Mouse (Mus musculus): ENCODE results near the gene Ube2l6.

The Ube2l6 gene

DNA sequence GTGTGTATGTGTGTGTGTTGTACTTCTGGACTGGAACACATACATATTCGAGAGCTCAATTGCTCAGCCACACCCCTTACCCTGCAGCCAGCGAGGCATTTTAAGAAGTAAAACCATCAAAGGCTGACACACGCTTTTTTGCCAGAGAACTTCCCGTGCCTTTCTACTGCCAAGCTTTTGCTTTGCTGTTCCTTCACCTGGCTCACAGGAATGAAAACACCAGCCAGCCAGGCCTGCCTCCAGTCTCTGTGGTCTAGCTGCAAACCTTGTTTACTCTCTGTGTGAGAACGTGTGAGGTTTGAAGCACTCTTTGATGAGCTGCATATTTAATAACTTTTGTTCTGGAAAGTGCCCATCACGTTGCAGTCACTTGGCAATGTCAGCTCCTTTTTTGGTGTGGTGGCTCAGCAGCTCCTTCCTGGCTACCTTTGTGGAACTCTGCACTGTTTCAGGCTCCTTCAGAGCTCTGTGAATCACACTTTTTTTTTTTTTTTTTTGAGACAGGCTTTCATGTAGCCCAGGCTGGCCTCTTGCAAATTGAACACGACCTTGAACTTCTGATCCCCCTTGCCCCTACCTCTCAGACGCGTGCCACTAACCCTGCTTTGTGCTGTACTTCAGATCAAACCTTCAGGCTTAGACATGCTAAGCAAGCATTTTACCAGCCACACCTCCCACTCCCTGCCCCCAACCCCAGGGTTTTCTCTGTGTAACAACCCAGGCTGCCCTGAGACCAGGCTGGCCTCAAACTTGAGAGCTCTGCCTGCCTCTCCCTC, 39.4 kb downstream of the Ube2l6 start:
- DNase-seq (ENCODE audit: low spot score in 2 of 2), result no peak

- DNase-seq (ENCODE audit: low spot score in 2 of 2), result no peak
Observed at GRCm38 (mm10) chr2:84838593-84838949, 39.9 kb downstream of the Ube2l6 start, which contains the start of gene Slc43a1. Gene Slc43a1 (plus strand): TSS chr2:84838850.

- DNase-seq (ENCODE audit: low spot score in 2 of 2), result no peak
Observed at GRCm38 (mm10) chr2:84838993-84839980, 40.7 kb downstream of the Ube2l6 start.

GRCm38 (mm10) chr2:84840016-84840747, 41.6 kb downstream of the Ube2l6 start:
- DNase-seq (ENCODE audit: low spot score in 2 of 2), result peak in 1 of 2 experiments; percentile 55

GRCm38 (mm10) chr2:84840748-84841563, 42.3 kb downstream of the Ube2l6 start:
- no peak for DNase-seq (ENCODE audit: low spot score in 2 of 2)

DNA sequence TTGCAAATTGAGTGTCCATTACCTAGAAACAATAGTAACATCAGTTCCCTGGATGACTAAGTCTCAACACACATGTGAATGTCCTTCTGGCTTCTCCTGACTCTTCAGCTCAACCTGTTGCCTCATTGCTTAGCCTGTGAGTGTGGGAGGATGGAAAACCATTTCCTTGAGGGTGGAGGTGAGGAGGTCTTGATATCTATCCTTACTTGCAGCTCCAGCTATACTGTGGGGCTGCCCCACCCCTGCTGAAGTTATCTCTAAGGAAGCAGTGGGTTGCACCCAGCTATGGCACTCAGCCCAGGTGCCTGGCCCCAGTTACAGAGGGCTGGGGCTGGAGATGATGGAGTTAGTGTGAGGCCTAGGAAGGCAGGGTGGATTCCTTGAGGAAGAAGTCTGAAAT, 43.3 kb downstream of the Ube2l6 start:
- no peak for DNase-seq (ENCODE audit: low spot score in 2 of 2)

GRCm38 (mm10) chr2:84843654-84844053, 45.0 kb downstream of the Ube2l6 start:
- DNase-seq (ENCODE audit: low spot score in 2 of 2), result no peak

GRCm38 (mm10) chr2:84845226-84845625, 46.6 kb downstream of the Ube2l6 start:
- DNase-seq (ENCODE audit: low spot score in 2 of 2), result no peak

DNA sequence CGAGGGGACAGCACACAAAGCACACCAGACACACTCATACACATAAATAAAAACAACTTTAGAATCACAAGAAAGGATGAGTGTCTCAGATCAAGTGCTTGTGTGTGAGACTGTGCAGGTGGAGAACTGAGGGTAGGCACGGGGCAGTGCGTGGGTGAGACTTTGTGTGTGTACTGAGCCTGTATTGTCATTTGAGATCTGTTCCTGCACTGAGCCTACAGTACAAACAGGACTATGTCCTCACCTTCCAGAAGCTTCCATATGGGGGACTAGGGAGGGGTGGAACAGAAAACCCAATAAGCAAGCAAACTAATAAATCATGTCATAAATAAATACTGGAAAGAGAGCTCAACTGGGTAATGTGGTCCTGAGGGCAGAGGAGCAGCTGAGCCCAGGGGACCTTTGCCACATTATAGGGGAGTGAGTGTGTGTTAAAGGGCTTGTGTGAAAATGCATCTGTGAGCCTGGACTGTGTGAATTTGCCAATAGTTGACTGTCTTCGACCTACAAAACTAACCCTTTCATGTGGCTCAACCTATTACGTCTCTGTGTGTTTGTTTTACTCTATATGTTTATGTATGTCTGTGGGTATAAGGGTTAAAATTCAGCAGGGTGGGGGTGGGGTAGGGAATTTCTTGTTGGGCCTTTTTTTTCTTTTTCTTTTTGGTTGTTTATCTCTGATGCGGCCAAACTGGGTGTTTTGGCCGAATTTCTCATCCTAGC, 51.9 kb downstream of the Ube2l6 start:
- no peak for DNase-seq (ENCODE audit: low spot score in 2 of 2)

DNA sequence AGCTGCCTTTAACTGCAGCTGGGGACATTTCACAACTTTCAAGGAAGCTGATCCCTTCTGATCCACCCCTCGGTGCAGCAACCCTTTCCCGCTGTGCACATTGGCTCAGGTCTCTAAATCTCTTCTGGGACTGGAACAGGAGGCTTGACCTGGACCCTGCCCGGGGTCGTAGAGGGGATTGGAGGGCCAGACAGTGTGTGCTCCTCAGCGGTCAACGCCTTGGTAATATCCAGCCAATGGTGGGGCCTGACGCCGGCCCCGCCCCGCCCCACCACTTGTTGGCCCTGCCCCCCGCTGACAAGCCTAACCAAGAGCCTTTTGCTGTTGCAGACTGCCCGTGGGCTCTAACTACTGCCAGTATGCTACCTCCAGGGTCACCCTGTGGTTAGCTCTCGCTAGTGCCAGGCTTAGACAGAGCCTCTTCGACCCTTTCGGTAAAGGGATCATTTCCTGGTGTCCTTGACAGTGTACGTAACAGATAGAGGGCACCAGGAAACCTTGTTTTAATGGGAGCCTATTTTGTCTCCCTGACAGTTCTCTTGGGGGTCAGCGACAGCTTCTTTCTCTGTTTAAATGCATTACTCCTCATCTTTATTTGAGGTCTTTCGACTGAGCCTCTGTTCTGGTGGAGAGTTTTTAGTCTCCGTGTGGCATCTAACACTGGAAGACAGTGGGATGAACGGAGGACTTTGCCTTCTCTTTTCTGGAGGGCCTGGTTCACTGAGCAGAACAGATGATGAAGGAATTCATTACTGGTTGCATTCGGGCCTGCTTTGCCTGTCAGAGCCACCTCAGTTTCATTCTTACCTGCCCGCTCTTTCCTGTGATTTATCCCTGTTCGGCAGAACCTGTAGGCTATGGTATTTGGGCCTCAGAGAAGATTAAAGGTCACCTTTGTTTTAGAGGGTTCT, 52.8 kb downstream of the Ube2l6 start:
- no peak for DNase-seq (ENCODE audit: low spot score in 2 of 2)

DNA sequence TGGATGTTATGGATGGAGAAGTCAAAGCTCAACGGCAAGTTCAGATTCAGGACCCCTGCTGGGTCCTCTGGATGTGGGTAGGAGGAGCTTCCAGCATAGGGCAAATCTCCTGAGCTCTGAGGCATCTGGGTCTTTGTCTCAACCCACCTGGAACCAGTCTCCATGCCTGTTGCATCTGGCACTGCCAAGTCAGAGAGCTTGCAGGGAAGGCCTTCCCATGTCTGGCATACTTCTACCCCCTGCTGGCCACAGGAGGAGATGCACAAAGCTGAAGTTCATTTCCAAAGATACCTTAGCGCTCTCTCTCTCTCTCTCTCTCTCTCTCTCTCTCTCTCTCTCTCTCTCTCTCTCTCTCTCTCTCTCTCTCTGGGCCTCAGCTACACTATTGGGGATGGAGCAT, 57.1 kb downstream of the Ube2l6 start:
- DNase-seq (ENCODE audit: low spot score in 2 of 2), result peak in 1 of 2 experiments; percentile 71

GRCm38 (mm10) chr2:84858551-84858950, 59.9 kb downstream of the Ube2l6 start:
- DNase-seq (ENCODE audit: low spot score in 2 of 2), result no peak

Measured in right cerebral cortex, postnatal 10 days (tissue).